Mouse (Mus musculus) limb, embryonic 14.5 days (tissue): ENCODE results near the gene Mxra7. TPM values are rescaled to one million over a fixed set of nuclear protein-coding genes. Genes with fewer than 3 reads are reported as not detected.

Source experiments
- ATAC-seq: fragments of 200-750 bp; cut with Nextera tagmentation; 2 replicates; pipeline ENCODE4 v1.8.0; 2017; ENCODE audit warnings: low read depth, moderate number of reproducible peaks, moderate TSS enrichment; ENCODE audit not compliant: low FRiP score
- DNase-seq: peaks from one replicate; pipeline ENCODE4 v3.0.0-alpha.2; 2015; ENCODE audit warnings: low spot score
- H3K27ac ChIP-seq: fragments of 300-500 bp; sonication (generic); replicated peaks from 2 replicates; pipeline ENCODE4 v1.5.1; 2014; ENCODE audit warnings: low read depth, mild to moderate bottlenecking, low read length, moderate library complexity, mixed read lengths
- H3K27me3 ChIP-seq: fragments of 300-500 bp; sonication (generic); 2 replicates; pipeline ENCODE4 v1.6.1; 2014; ENCODE audit warnings: low read length, mixed read lengths; ENCODE audit not compliant: control insufficient read depth, insufficient read depth
- H3K36me3 ChIP-seq: fragments of 300-500 bp; sonication (generic); 2 replicates; pipeline ENCODE4 v1.6.1; 2014; ENCODE audit warnings: mild to moderate bottlenecking, low read length, moderate library complexity, mixed read lengths; ENCODE audit not compliant: control insufficient read depth, insufficient read depth
- H3K4me1 ChIP-seq: fragments of 300-500 bp; sonication (generic); 2 replicates; pipeline ENCODE4 v1.6.1; 2014; ENCODE audit warnings: antibody characterized with exemption, low read length, mixed read lengths; ENCODE audit not compliant: control insufficient read depth, insufficient read depth
- H3K4me2 ChIP-seq: fragments of 300-500 bp; sonication (generic); replicated peaks from 2 replicates; pipeline ENCODE4 v1.6.1; 2014; ENCODE audit warnings: low read depth, mild to moderate bottlenecking, low read length, moderate library complexity; ENCODE audit not compliant: severe bottlenecking
- H3K4me3 ChIP-seq: fragments of 300-500 bp; sonication (generic); replicated peaks from 2 replicates; pipeline ENCODE4 v1.5.1; 2014; ENCODE audit warnings: low read length
- H3K9ac ChIP-seq: fragments of 300-500 bp; sonication (generic); 2 replicates; pipeline ENCODE4 v1.6.1; 2014; ENCODE audit warnings: mild to moderate bottlenecking, low read depth, low read length, moderate library complexity; ENCODE audit not compliant: severe bottlenecking
- H3K9me3 ChIP-seq: fragments of 300-500 bp; sonication (generic); 2 replicates; pipeline ENCODE4 v1.6.1; 2016; ENCODE audit warnings: low read length; ENCODE audit not compliant: control insufficient read depth
- POLR2A ChIP-seq: fragments of 200-500 bp; IDR thresholded peaks from 2 replicates; pipeline ENCODE4 v1.8.0; 2012; ENCODE audit warnings: inconsistent platforms, mild to moderate bottlenecking, moderate library complexity, borderline replicate concordance; ENCODE audit not compliant: insufficient read depth, insufficient read length; ENCODE audit errors: extremely low read depth
- WGBS: fragments of 180-500 bp; shearing (Covaris S2); extraction: QIAGEN DNeasy Blood & Tissue Kit; methylation state at CpG from one replicate; pipeline ENCODE4 v1.1.7; 2014; 5-methylcytosine and 5-hydroxymethylcytosine counted together
- polyA plus RNA-seq, 2 experiments: library from polyadenylated mRNA; depleted of rRNA in 1 of 2; stranded (reverse) in 1 of 2; unstranded in 1 of 2; fragments of >200 nt; fragmentation: Nextera tagmentation in 1 of 2; extraction: Ambion mirVana in 1 of 2; gene quantifications; 2 replicates each; pipeline versions ENCODE4 v1.2.1 to v1.2.3; 2012 to 2014

The Mxra7 gene
- polyA plus RNA-seq (2012; rRNA removed) (20.8 and 21.9 TPM in 2 replicates), polyA plus RNA-seq (2014; fragmentation: Nextera tagmentation; extraction: Ambion mirVana) (11.0 and 13.9 TPM in 2 replicates)

DNA sequence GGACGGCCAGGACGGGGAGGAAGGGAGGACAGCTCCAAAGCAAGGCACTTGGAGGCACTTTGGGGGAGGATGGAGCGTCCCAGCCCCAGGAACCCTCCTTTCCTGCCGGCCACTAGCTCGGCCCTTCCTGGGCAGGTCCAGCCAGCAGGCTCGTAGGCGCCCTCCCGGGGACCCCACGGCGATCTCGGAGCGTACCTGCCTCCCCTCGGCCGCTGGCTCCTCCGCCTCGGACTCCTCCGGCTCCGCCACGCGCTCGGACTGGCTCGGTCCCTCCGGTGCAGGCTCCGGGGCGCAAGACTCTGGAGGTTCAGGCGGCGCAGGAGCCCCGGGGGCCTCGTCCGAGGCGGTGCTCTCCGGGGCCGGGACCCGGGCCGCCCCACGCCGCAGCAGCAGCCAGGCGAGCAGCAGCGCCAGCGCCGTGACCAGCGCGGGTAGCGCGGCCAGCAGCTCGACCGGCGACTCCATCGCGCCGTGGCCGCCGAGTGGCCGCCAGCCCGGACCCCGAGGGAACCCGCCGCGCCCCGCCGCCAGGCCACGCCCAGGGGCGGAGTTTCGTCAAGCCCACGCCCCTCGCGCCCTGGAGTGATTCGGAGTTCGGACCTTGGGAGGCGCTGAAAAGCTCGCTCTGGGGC, at the start of gene Mxra7:
Gene Mxra7, minus strand, starts transcription at position 513 of the 632 bp plus-strand sequence.
- Histone ChIP-seq H3K27ac (peak within 1 kb of the TSS; percentile 43; the same call in 1 of the 2 replicates), H3K4me2 (peak within 1 kb of the TSS; percentile 89), H3K4me3 (peak within 1 kb of the TSS; percentile 69), H3K4me1 (peaks cover 14% of the 10 kb centered on the region; the same call in 1 of the 2 replicates), H3K36me3 (peaks cover 7% of the 10 kb centered on the region), H3K9ac (peak within 1 kb of the TSS; percentile 78), H3K9me3 (no peaks in the 10 kb centered on the region), H3K27me3 (no peaks in the 10 kb centered on the region)
- ATAC-seq (peak; percentile 56), DNase-seq (peak; percentile 57)
- TF ChIP-seq POLR2A, result no peak
- under 1% methylated on average over 52 of the region's 71 CpGs for WGBS

DNA sequence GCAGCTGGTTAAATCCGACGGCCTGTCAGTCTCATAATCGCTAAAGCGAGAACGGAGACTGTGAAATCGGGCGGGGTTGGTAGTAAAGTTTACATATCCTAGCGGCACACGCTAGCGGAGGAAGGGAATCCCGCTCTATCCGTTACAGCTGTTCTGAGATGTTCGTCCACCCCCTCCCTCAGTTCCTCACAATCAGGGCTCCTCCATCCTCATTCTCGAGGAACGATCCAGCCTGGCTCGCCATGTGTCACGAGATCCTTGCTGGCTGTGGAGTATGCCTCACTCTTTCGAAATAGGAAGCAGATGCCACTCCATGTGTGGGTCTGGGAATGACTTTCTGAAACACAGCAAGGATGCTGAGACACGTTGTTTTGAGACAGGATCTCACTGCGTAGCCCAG, 46.1 kb upstream of the Mxra7 start:
- no peaks in the 10 kb centered on the region for H3K4me1 ChIP-seq
- H3K4me2 ChIP-seq, result no peak overlapping the region
- no peaks in the 10 kb centered on the region for H3K27me3 ChIP-seq
- DNase-seq (peak; percentile 73), ATAC-seq (peak; percentile 56)
- TF ChIP-seq POLR2A, result no peak
- no peak overlapping the region for H3K4me3 ChIP-seq
- H3K9me3 ChIP-seq, result no peaks in the 10 kb centered on the region
- H3K9ac ChIP-seq, result no peak overlapping the region
- H3K27ac ChIP-seq, result no peak overlapping the region
- WGBS, result 59% methylated on average over 20 of the region's 20 CpGs
- H3K36me3 ChIP-seq, result peaks cover 50% of the 10 kb centered on the region

DNA sequence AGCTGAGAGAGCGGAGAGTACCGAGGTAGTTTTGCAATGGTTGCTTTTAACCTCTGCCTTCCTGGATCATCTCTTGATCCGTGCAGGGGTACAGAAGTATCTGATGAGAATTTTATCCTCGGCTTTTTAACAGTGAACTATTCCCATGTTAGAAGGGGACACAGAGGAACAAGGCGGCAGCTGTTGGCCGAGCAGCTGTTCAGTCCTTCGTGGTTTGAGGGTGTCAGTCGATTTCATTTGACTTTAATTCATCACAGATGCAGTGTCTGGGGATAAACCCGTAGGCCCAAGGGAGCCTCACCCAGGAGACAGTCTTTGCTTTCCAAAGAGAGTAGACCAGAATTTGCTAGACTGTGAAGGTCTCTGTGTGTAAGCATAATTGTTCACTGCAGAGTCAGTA, 43.7 kb upstream of the Mxra7 start:
- H3K36me3 ChIP-seq, result peaks cover 62% of the 10 kb centered on the region
- H3K27ac ChIP-seq, result no peak overlapping the region
- H3K4me1 ChIP-seq, result no peaks in the 10 kb centered on the region
- H3K9me3 ChIP-seq, result no peaks in the 10 kb centered on the region
- WGBS, result 72% methylated on average over 9 of the region's 9 CpGs
- TF ChIP-seq POLR2A, result no peak
- no peak overlapping the region for H3K4me2 ChIP-seq
- DNase-seq (peak; percentile 42), ATAC-seq (no peak)
- no peak overlapping the region for H3K9ac ChIP-seq
- H3K27me3 ChIP-seq, result no peaks in the 10 kb centered on the region
- H3K4me3 ChIP-seq, result no peak overlapping the region

DNA sequence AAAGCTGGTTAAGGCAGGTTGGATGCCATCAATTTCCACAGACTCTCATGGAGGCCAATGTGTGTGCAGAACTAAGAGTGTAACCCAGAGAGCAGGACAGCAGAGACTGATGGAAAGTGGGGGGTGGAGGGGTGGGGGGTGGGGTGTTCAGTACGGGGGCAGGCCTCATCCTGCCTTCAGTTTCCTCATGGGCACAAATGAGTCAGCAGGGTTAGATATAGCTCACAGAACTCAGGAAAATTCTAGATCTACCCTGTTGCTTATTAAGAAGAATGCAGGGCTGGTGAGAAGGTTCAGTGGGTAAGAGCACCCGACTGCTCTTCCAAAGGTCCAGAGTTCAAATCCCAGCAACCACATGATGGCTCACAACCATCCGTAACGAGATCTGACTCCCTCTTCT, 41.8 kb upstream of the Mxra7 start:
- H3K4me3 ChIP-seq, result no peak overlapping the region
- DNase-seq (no peak), ATAC-seq (no peak)
- peaks cover 76% of the 10 kb centered on the region for H3K36me3 ChIP-seq
- H3K4me1 ChIP-seq, result no peaks in the 10 kb centered on the region
- TF ChIP-seq POLR2A, result no peak
- H3K4me2 ChIP-seq, result no peak overlapping the region
- no peaks in the 10 kb centered on the region for H3K9me3 ChIP-seq
- H3K27me3 ChIP-seq, result no peaks in the 10 kb centered on the region
- H3K27ac ChIP-seq, result no peak overlapping the region
- H3K9ac ChIP-seq, result no peak overlapping the region
- 77% methylated on average over 4 of the region's 4 CpGs for WGBS

DNA sequence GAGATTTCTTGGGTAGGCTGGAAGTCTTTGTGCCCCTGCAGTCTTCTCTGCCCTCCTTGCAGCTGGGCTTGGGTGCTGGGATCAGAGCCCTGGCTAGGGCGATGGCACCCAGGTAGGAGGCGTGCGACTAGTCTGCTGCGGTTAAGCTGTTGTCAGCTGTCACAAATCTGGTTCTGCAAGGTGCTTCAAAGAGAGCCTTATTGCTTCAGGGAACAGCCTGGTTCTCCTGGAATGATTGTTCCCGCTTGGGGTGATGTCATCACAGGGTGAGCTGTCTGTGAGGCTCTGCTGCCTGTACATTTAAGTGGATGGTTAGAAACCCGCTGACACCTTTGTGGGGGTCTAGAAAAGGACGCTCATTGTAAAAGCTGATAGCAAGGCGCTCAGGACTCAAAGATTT, 41.4 kb upstream of the Mxra7 start:
- no peaks in the 10 kb centered on the region for H3K4me1 ChIP-seq
- no peak overlapping the region for H3K27ac ChIP-seq
- peaks cover 76% of the 10 kb centered on the region for H3K36me3 ChIP-seq
- ATAC-seq, result no peak
- DNase-seq, result peak; percentile 56
- H3K9ac ChIP-seq, result no peak overlapping the region
- no peak overlapping the region for H3K4me3 ChIP-seq
- TF ChIP-seq POLR2A, result no peak
- H3K27me3 ChIP-seq, result no peaks in the 10 kb centered on the region
- 80% methylated on average over 8 of the region's 8 CpGs for WGBS
- H3K9me3 ChIP-seq, result no peaks in the 10 kb centered on the region
- no peak overlapping the region for H3K4me2 ChIP-seq

DNA sequence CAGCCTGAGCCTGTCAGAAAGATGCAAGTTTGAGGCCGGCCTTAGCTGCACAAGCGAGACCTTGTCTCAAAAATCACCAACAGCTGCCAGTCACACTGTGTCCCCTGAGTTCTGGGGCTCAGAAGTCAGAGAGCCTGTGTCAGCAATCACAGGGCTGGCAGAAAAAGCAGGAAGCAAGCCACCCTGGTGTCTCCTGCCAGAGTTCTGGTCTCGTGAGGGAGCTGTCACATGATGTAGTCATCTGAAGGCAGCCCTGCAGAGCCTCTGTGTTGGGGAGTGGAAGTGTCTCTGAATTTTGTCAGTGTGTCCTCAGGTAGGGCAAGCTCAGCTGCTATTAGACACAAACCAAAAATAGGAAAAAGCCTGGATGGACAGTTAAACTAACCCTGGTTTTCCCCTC, 40.3 kb upstream of the Mxra7 start:
- no peaks in the 10 kb centered on the region for H3K27me3 ChIP-seq
- no peak for DNase-seq
- H3K27ac ChIP-seq, result no peak overlapping the region
- peaks cover 75% of the 10 kb centered on the region for H3K36me3 ChIP-seq
- H3K9ac ChIP-seq, result no peak overlapping the region
- no peaks in the 10 kb centered on the region for H3K4me1 ChIP-seq
- 73% methylated on average over 3 of the region's 3 CpGs for WGBS
- no peak for ATAC-seq
- TF ChIP-seq POLR2A, result no peak
- no peaks in the 10 kb centered on the region for H3K9me3 ChIP-seq
- no peak overlapping the region for H3K4me3 ChIP-seq
- H3K4me2 ChIP-seq, result no peak overlapping the region
